Mouse (Mus musculus): ENCODE data around the gene Zscan5b. TPM values are rescaled to one million over a fixed set of nuclear protein-coding genes. Genes with fewer than 3 reads are reported as not detected.
"Not testable (repeated sequence)": the region's sequence is repeated elsewhere in the genome, so short reads cannot be mapped to it uniquely, and the experiment has no call there.

Gene Zscan5b
- not detected in 2 replicates for polyA plus RNA-seq (2014; fragmentation: Nextera tagmentation; extraction: Ambion mirVana)

GRCm38 (mm10) chr7:6221978-6222377, at the start of gene Zscan5b:
TSS of gene Zscan5b (plus strand) at chr7:6222278.
- Histone ChIP-seq H3K4me1 (ENCODE audit: control insufficient read depth, insufficient read depth, low read length) (no peaks in the 10 kb centered on the region), H3K4me2 (replicated peaks; ENCODE audit: low read depth, low read length) (no peak within 1 kb of the TSS), H3K27me3 (ENCODE audit: control insufficient read depth, insufficient read depth, low read length) (no peaks in the 10 kb centered on the region), H3K27ac (ENCODE audit: low read depth, low read length) (no peak within 1 kb of the TSS), H3K9me3 (ENCODE audit: control insufficient read depth, low read length) (no peaks in the 10 kb centered on the region), H3K9ac (ENCODE audit: low read depth, low read length) (no peak within 1 kb of the TSS), H3K4me3 (ENCODE audit: low read length) (no peak within 1 kb of the TSS), H3K36me3 (ENCODE audit: control insufficient read depth, insufficient read depth, low read length) (no peaks in the 10 kb centered on the region)
- WGBS = 94% methylated on average over 12 of the region's 12 CpGs
- no peak for ATAC-seq (ENCODE audit: low FRiP score, low TSS enrichment)

GRCm38 (mm10) chr7:6172674-6173244, 49.3 kb upstream of the Zscan5b start:
- peak overlapping the region; percentile 68 for H3K4me2 ChIP-seq (replicated peaks; ENCODE audit: low read depth, low read length)
- H3K27ac ChIP-seq (ENCODE audit: low read depth, low read length) = peak overlapping the region; percentile 47; the same call in 1 of the 2 replicates
- peak overlapping the region; percentile 78 for H3K9ac ChIP-seq (ENCODE audit: low read depth, low read length)
- 1% methylated on average over 28 of the region's 28 CpGs for WGBS
- H3K36me3 ChIP-seq (ENCODE audit: control insufficient read depth, insufficient read depth, low read length) = peaks cover 6% of the 10 kb centered on the region; the same call in 1 of the 2 replicates
- peak; percentile 51 for ATAC-seq (ENCODE audit: low FRiP score, low TSS enrichment)
- H3K4me3 ChIP-seq (ENCODE audit: low read length) = peak overlapping the region; percentile 75
- no peaks in the 10 kb centered on the region for H3K27me3 ChIP-seq (ENCODE audit: control insufficient read depth, insufficient read depth, low read length)
- no peaks in the 10 kb centered on the region for H3K4me1 ChIP-seq (ENCODE audit: control insufficient read depth, insufficient read depth, low read length)
- no peaks in the 10 kb centered on the region for H3K9me3 ChIP-seq (ENCODE audit: control insufficient read depth, low read length)

GRCm38 (mm10) chr7:6173872-6174271, 48.2 kb upstream of the Zscan5b start:
- Histone ChIP-seq H3K9me3 (ENCODE audit: control insufficient read depth, low read length) (no peaks in the 10 kb centered on the region), H3K27me3 (ENCODE audit: control insufficient read depth, insufficient read depth, low read length) (no peaks in the 10 kb centered on the region), H3K4me3 (ENCODE audit: low read length) (no peak overlapping the region), H3K36me3 (ENCODE audit: control insufficient read depth, insufficient read depth, low read length) (peaks cover 6% of the 10 kb centered on the region; the same call in 1 of the 2 replicates), H3K4me2 (replicated peaks; ENCODE audit: low read depth, low read length) (no peak overlapping the region), H3K4me1 (ENCODE audit: control insufficient read depth, insufficient read depth, low read length) (no peaks in the 10 kb centered on the region), H3K9ac (ENCODE audit: low read depth, low read length) (no peak overlapping the region), H3K27ac (ENCODE audit: low read depth, low read length) (no peak overlapping the region)
- 90% methylated on average over 8 of the region's 8 CpGs for WGBS
- no peak for ATAC-seq (ENCODE audit: low FRiP score, low TSS enrichment)

GRCm38 (mm10) chr7:6174365-6174987, 47.6 kb upstream of the Zscan5b start:
- WGBS = 80% methylated on average over 9 of the region's 9 CpGs
- not testable (repeated sequence) for H3K4me3 ChIP-seq (ENCODE audit: low read length); H3K4me1 ChIP-seq (ENCODE audit: control insufficient read depth, insufficient read depth, low read length); H3K9ac ChIP-seq (ENCODE audit: low read depth, low read length); H3K9me3 ChIP-seq (ENCODE audit: control insufficient read depth, low read length); H3K36me3 ChIP-seq (ENCODE audit: control insufficient read depth, insufficient read depth, low read length); H3K27ac ChIP-seq (ENCODE audit: low read depth, low read length); ATAC-seq (ENCODE audit: low FRiP score, low TSS enrichment); H3K4me2 ChIP-seq (replicated peaks; ENCODE audit: low read depth, low read length); H3K27me3 ChIP-seq (ENCODE audit: control insufficient read depth, insufficient read depth, low read length)

GRCm38 (mm10) chr7:6179013-6179412, 43.1 kb upstream of the Zscan5b start:
- Histone ChIP-seq H3K4me3 (ENCODE audit: low read length) (no peak overlapping the region), H3K9ac (ENCODE audit: low read depth, low read length) (no peak overlapping the region), H3K9me3 (ENCODE audit: control insufficient read depth, low read length) (no peaks in the 10 kb centered on the region), H3K4me1 (ENCODE audit: control insufficient read depth, insufficient read depth, low read length) (no peaks in the 10 kb centered on the region), H3K36me3 (ENCODE audit: control insufficient read depth, insufficient read depth, low read length) (peaks cover 11% of the 10 kb centered on the region; the same call in 1 of the 2 replicates), H3K27me3 (ENCODE audit: control insufficient read depth, insufficient read depth, low read length) (no peaks in the 10 kb centered on the region), H3K27ac (ENCODE audit: low read depth, low read length) (no peak overlapping the region), H3K4me2 (replicated peaks; ENCODE audit: low read depth, low read length) (no peak overlapping the region)
- no peak for ATAC-seq (ENCODE audit: low FRiP score, low TSS enrichment)

- Histone ChIP-seq H3K4me1 (ENCODE audit: control insufficient read depth, insufficient read depth, low read length) (peaks cover 3% of the 10 kb centered on the region; the same call in 1 of the 2 replicates), H3K4me2 (replicated peaks; ENCODE audit: low read depth, low read length) (no peak overlapping the region), H3K4me3 (ENCODE audit: low read length) (no peak overlapping the region), H3K27me3 (ENCODE audit: control insufficient read depth, insufficient read depth, low read length) (no peaks in the 10 kb centered on the region), H3K9ac (ENCODE audit: low read depth, low read length) (no peak overlapping the region), H3K36me3 (ENCODE audit: control insufficient read depth, insufficient read depth, low read length) (peaks cover 26% of the 10 kb centered on the region), H3K9me3 (ENCODE audit: control insufficient read depth, low read length) (no peaks in the 10 kb centered on the region), H3K27ac (ENCODE audit: low read depth, low read length) (no peak overlapping the region)
- ATAC-seq (ENCODE audit: low FRiP score, low TSS enrichment) = no peak
Observed at GRCm38 (mm10) chr7:6182882-6183281, 39.2 kb upstream of the Zscan5b start.

- H3K9ac ChIP-seq (ENCODE audit: low read depth, low read length) = no peak overlapping the region
- H3K9me3 ChIP-seq (ENCODE audit: control insufficient read depth, low read length) = no peaks in the 10 kb centered on the region
- peaks cover 34% of the 10 kb centered on the region for H3K36me3 ChIP-seq (ENCODE audit: control insufficient read depth, insufficient read depth, low read length)
- no peaks in the 10 kb centered on the region for H3K27me3 ChIP-seq (ENCODE audit: control insufficient read depth, insufficient read depth, low read length)
- H3K27ac ChIP-seq (ENCODE audit: low read depth, low read length) = no peak overlapping the region
- no peak overlapping the region for H3K4me3 ChIP-seq (ENCODE audit: low read length)
- H3K4me2 ChIP-seq (replicated peaks; ENCODE audit: low read depth, low read length) = no peak overlapping the region
- 91% methylated on average over 19 of the region's 19 CpGs for WGBS
- ATAC-seq (ENCODE audit: low FRiP score, low TSS enrichment) = no peak
- peaks cover 3% of the 10 kb centered on the region; the same call in 1 of the 2 replicates for H3K4me1 ChIP-seq (ENCODE audit: control insufficient read depth, insufficient read depth, low read length)
Observed at GRCm38 (mm10) chr7:6183802-6184201, 38.3 kb upstream of the Zscan5b start.

- peaks cover 39% of the 10 kb centered on the region for H3K36me3 ChIP-seq (ENCODE audit: control insufficient read depth, insufficient read depth, low read length)
- no peak overlapping the region for H3K27ac ChIP-seq (ENCODE audit: low read depth, low read length)
- no peak overlapping the region for H3K4me2 ChIP-seq (replicated peaks; ENCODE audit: low read depth, low read length)
- ATAC-seq (ENCODE audit: low FRiP score, low TSS enrichment) = no peak
- H3K4me3 ChIP-seq (ENCODE audit: low read length) = no peak overlapping the region
- peaks cover 3% of the 10 kb centered on the region; the same call in 1 of the 2 replicates for H3K4me1 ChIP-seq (ENCODE audit: control insufficient read depth, insufficient read depth, low read length)
- no peaks in the 10 kb centered on the region for H3K27me3 ChIP-seq (ENCODE audit: control insufficient read depth, insufficient read depth, low read length)
- WGBS = 89% methylated on average over 8 of the region's 8 CpGs
- no peaks in the 10 kb centered on the region for H3K9me3 ChIP-seq (ENCODE audit: control insufficient read depth, low read length)
- no peak overlapping the region for H3K9ac ChIP-seq (ENCODE audit: low read depth, low read length)
Observed at GRCm38 (mm10) chr7:6184521-6184920, 37.6 kb upstream of the Zscan5b start.

GRCm38 (mm10) chr7:6185391-6185790, 36.7 kb upstream of the Zscan5b start:
- Histone ChIP-seq H3K9ac (ENCODE audit: low read depth, low read length) (no peak overlapping the region), H3K9me3 (ENCODE audit: control insufficient read depth, low read length) (no peaks in the 10 kb centered on the region), H3K27ac (ENCODE audit: low read depth, low read length) (no peak overlapping the region), H3K36me3 (ENCODE audit: control insufficient read depth, insufficient read depth, low read length) (peaks cover 42% of the 10 kb centered on the region), H3K4me3 (ENCODE audit: low read length) (no peak overlapping the region), H3K4me1 (ENCODE audit: control insufficient read depth, insufficient read depth, low read length) (peaks cover 3% of the 10 kb centered on the region; the same call in 1 of the 2 replicates), H3K27me3 (ENCODE audit: control insufficient read depth, insufficient read depth, low read length) (no peaks in the 10 kb centered on the region), H3K4me2 (replicated peaks; ENCODE audit: low read depth, low read length) (no peak overlapping the region)
- WGBS = 93% methylated on average over 1 of the region's 1 CpGs
- no peak for ATAC-seq (ENCODE audit: low FRiP score, low TSS enrichment)

All from kidney, embryonic 14.5 days (tissue).